Mouse (Mus musculus) monocyte, adult 5-6 weeks (primary cell): ENCODE measurements around the gene Galns. TPM values are rescaled to one million over a fixed set of nuclear protein-coding genes. Genes with fewer than 3 reads are reported as not detected.
"Not testable (repeated sequence)": the region's sequence is repeated elsewhere in the genome, so short reads cannot be mapped to it uniquely, and the experiment has no call there.

Source experiments
- ATAC-seq: fragments of 153-309, 156-312 bp; replicated peaks from 2 replicates; pipeline ENCODE4 v1.8.0; 2017; ENCODE audit warnings: mild to moderate bottlenecking; ENCODE audit not compliant: low TSS enrichment, insufficient number of reproducible peaks, severe bottlenecking, poor library complexity, low FRiP score
- total RNA-seq: library from RNA; stranded (forward); fragments of 200-1000, 200-491, 200-594 nt; gene quantifications from 3 replicates; pipeline ENCODE4 v1.2.3, GENCODE M21; 2017

Gene Galns
- total RNA-seq, 1 experiment from 2014 or later, result 9.9 TPM

DNA sequence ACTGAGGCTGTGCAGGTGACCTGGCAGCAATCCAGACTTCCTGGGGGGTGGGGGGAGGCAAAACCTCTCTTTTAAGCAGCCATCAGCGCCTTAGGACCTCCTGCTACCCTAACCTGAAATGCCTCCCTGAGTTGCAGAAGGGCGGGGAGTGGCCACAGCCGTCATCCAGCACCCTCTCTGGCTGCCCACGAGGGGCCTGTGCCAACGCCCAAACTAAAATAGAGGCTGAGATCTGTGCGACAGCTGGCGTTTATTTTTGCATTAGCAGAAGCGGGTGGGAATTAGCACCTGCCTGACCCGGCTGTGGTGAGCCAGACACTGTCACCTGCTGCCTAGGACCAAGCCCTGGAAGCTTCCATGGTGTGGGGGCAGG is 25.5 kb upstream of the Galns start:
- no peak for ATAC-seq

DNA sequence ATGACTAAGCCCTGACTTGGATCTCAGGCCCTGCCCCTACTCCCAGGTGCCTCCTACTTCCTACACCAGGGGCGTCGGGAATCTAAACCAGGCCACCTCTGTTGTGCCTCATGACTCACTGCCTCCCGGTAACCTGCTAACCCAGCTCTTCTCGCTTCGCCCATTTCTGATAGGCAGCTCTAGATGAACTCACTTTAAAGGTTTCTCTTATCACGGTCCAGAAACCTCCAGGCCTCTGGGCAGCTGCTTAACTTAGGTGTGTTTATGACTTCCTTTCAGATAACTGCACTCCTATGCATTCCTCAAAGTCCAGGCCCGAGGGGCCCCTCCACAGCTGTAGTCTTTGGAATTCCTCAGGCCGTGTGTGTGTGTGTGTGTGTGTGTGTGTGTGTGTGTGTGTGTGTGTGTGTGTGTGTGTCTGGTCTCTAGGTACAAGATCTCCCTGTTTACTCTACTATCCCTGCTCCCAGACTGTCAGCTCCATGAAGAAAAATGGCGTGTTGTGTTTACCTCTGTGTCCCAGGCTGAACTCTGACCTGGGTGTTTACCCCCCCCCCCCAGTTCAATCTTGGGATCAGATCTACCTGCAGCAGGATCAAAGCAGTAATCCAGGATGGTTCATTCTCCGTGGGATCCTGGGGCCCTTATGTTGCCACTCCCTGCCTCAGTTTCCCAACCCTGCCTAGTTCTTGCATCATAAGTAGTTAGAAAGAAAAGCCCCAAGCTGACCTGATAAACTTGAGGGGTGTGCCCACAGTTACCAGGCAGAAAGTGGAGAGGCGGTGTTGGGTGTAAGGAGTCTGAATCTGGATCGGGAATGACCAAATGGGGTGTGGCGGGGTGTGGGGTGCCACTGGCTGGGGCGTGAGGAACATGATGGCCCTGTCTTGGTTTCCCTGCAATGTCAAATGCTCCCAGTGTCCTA is 24.9 kb upstream of the Galns start:
- ATAC-seq, result no peak

DNA sequence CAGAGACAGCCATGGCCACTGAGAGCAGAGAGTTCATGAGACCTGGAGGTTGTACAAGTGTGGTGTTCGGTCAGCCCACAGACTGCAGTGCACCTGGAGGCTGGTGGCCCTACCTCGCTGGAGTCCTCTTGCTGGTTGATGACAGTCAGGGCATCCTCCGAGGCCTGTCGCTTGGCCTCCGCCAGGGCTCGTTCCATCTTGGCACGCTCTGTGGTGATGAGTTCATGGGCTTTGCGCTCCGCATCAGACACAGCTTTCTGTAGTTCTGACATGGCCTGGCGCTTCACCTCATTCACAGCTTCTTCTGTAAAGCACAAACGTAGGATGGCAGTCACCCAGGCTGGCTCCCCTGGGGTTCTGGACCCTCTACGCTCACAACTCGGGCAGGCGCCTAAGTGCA is 21.9 kb upstream of the Galns start:
- ATAC-seq, result no peak

DNA sequence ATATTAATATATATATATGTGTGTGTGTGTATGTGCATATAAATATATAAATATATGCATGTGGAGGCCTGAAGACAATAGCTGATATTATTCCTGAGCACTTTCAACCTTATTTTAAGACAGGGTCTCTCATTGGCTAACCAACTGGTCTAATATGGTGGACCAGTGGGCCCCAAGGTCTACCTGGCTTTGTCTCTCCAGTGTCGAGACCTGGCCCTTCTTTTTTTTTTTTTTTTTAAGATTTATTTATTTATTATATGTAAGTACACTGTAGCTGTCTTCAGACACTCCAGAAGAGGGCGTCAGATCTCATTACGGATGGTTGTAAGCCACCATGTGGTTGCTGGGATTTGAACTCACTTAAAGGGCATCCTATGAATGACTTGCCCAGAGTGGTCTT is 20.9 kb upstream of the Galns start:
- not testable (repeated sequence) for ATAC-seq

DNA sequence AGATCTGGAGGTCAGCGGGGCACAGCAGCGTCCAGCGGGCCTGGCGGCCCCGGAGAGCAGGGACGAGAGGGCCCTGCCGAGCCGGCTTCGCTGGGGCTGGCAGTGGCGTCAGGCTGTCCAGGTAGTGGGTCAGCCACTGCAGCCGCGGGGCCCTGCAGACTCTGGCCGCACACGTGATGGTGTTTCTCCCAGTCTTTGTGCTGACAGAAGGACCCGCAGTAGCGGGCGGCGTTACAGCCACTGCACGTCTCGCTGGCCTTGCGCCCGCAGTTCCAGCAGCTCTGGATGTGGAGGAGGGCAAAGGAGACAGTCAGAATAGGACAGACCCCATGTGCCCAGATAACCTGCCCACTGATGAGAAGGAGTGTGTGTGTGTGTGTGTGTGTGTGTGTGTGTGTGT is 19.4 kb upstream of the Galns start:
- ATAC-seq, result no peak

DNA sequence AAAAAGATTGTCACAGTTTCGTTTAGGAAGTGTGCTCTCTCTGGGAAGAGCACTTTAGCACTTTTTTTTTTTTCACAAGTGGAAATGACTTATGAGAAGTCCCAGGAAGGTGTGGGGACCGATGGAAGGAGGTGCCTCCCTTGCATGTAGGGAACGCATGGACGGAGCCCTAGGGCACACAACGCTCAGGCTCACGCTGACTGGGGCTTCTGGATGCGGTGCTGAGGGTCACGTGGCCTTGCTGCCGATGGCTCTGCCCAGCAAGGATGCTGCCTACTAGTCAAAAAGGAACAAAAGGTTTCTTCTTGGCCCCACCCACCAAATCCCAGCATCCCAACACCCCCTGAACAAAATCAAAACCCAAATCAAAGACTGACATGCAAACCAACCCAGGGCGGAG is 18.1 kb upstream of the Galns start:
- no peak for ATAC-seq

DNA sequence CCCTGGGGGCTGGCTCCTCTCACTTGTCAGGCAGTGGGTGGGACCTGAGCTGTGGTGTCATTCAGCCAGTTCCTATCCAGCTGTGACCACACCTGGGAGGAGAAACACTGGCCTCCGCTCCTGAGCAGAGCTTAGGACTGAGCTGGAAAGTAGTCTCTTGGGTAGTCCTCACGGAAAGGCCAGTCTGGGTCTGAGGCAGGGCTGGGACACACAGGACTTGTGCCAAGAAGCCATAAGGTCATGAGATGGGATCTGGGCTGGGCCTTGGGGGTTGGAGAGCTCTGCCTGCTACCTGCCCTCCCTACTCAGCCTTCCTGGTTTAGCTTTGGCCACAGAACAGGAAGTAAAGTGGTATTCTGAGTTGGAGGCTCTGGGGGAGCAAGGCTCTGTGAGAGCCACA is 15.6 kb upstream of the Galns start:
- ATAC-seq, result no peak

DNA sequence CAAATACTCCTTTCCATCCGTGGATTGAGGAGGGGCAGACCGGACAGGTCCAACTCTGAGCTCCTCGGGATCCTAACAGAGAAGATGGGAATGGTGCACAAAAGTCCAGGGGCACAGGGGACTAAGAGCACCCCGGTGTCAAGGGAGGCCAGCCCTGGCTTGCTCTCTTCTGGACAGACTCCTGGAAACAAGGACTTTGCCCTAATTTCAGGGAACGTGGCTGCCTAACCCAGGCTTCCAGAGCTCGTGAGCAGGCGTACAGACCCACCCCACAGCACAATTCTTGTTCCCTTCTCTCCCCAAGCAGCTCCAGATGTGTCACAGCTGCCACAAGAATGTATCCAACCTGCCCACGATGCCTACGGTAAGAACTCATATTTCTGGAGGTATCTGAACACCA is 14.5 kb upstream of the Galns start:
- no peak for ATAC-seq

DNA sequence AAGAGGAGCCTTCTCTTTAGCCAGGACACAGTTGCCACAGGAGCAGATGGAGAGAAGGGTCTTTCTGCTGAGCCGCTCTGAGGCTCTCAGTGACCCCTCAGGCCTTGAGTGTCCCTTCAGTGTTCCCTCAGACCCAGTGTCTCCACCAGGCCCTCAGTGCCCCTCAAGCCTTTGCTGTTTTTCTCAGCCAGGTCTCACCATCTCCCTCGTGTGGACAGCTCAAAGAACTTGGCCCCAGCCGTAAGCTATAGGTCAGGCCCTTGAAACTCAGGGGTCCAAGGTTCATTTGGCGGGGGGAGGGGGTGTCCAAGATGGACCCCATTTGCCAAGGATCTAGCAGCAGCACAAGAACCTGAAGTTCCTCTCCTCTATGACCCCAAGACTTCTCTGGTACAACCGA is 13.4 kb upstream of the Galns start:
- ATAC-seq, result no peak

DNA sequence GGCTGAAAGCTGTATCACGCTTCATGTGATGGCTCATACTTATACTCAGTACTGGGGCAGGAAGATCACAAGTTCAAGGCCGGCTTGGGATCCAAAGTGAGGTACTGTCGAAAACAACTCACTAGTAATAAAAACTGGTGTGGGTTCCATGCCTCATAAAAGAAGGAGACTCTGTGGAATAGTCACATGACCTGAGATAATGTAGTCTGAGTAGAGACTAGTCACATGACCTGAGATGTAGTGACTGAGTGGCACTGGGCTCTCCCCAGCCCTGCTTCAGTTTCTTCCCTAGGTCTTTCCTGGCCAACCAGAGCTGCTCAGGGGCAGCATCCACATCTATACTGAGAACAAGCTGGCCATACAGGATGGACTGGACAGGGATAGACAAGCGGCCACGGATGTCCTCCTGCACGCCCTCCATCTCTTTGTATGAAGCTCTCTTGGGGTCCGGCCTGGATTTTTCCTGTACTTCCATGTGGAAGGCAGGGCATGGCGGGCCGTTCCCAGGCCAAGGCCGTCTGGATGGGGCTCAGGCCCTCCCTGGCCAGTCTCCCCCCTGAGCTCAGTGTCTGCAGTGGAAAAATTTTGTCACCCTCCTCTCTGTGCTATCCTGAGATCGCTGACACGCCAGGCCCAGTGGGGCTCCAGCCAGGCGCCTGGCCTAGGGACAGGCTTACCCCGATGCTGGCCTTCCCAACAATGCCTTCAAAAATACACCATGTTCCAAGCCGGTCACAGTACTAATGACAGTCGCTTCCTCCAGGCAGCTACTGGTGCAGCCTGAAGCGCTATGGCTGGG is 12.8 kb upstream of the Galns start:
- no peak for ATAC-seq

DNA sequence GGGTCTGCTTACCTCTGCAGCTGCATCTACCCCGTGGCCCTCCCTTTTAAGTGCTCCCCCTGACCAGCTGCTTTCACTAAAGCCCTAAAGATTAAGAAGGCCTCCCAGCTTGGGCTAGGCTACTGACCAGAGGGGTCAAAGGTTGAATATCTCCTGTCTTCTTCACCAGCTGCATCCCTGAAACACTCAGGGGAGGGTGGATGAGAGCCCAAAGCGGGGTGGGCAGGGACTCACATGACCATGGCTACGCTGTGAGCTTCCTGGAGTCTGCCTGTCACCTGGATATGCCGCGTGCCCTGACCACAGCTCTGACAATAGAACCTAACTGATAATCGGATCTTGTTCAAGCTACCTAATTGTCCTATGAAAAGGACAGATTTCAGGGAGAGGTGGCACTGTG is 11.5 kb upstream of the Galns start, which contains the start of gene Pabpn1l:
Gene Pabpn1l, minus strand, starts transcription at position 13 of the 400 bp plus-strand sequence.
- no peak for ATAC-seq

DNA sequence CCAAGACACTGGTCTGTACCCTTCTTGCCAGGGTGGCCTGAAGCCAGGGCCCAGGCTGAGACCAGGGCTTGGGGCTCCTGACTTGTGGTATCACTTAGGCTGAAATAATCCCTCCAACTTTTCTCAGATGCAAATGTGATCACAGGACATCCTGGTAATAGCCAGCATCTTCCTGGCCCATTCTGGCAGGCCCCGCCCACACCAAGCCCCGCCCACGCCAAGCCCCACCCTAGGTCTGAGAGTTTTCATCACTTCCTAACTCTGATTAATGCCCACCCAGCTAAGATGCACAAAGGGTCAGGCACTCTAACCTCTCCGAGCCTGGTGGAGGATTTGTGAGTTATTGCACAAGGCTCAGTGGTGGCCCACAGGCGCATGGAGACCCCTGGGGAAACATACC is 9.2 kb upstream of the Galns start:
- ATAC-seq, result no peak

DNA sequence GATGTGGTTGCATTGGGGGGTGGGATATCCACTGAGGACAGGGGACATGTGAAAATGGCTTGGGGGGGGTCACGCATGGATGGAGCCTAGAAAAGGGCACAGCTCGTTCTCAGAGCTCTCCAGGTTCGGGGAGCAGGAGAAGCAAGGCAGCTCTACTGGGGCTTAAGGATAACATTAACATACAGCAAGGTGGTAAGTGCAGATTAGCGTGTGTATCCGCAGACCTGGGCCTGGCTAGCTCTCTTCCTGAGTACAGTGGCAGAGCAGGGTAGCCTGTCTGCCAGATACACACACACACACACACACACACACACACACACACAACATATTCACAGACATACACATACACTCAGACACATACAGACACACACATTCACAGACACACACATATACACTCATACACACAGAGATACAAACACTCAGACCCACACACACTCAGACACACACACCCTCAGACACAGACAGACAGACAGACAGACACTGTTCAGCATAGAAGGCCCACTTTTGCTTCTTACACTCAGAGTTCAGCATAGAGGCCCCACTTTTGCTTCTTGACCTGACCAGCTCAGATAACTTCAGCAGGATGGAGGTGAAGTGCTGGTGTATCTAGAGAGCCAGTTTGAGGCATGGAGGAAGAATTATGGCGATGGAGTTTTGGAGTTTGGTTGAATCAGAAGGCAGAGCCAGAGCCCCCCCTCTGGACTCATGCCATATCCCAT is 7.6 kb upstream of the Galns start:
- no peak for ATAC-seq

DNA sequence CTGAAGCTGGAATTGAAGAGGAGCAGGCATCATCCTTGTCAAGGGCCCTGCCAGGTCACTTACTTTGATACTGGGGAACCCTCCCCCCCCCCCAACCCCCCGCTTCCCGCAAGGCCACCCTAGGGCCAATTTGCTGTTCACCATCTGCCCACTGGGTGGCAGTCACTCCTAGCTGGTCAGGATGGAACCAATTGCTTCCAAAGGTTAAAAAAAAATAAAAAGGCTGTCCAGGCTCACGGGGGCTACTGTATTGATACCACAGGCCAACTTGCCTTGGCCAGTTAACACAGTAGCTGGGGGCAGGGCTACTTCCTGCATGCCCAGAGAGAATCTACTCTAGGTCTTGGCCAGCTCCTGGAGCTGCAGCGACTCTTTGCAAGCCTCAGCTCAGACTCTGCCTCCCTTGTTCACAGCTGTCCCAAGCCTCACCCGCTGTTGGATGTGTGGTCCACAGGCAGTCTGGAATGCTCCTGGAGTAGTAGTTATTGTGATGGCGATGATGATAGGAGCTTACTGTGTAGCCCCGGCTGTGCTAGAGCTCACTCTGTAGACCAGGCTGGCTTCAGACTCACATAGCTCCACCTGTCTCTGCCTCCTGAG is 6.8 kb upstream of the Galns start:
- 0 out of 2 replicates have a peak, but pooled peaks have one; percentile 48 for ATAC-seq

DNA sequence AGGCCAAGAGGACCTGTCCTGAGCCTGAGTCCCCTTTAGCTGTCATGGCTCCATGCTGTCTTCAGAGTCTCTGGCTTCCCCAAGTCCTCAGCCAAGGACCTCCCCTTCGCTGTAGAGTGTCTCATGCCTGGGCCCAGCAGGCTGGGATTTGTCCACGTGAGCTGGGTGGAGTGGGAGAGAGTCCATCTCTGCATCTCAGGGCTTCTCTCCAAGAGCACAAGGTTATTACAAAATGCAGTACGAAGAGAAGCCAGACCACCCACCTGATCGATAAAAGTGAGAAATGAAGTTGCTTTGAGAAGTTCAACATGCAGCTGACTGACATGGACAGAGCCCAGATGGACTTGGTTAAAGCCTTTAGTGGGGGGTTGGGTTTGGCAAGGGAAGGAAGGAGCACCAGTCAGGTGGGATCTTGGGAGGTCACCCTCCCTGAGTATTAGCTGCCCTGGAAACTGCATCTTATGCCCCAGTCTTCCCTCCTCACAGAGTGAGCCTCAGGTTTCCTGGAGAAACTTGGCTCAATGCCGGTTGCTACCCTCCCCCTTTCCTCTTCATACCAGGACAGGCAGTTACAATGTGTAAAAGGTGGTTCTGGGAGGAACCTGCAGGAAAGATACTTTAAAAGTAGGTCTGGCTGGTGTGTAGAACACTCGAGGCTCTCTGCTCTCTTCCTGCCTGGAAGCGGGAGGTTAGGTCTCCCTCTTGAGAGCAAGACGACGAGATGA is 5.1 kb upstream of the Galns start:
- no peak for ATAC-seq

DNA sequence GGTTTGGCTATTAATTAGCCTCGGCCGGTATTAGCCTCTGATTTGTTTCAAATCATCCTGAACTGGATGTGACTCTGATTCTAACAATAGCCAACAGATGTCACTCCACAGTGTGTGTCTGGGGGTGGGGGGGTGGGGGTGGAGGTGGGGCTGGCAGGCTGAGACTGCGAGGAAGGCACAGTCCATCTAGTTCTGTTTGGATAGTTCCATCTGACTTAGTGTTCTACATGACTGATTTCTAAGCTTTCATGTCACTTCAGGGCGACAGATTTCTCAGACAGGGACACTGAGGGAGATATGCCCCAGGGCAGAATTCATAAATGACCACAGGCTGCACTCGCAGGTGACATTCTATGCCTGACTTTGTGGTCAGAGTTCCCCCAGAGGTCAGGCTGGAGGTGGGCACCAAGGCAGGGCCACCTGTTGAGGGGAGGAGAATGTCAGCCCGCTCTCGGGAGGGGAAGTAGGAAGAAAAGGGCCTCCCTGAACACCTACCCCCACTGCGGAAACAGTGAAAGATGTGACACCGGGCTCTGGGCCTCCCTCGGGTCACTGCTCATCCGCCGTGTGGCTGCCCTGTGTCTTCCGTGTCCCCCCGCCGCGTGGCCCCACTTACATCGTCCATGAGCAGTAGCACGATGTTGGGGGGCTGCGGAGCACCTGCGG is 518 bp downstream of the Galns start:
- peak; percentile 5; the same call in 1 of the 2 replicates for ATAC-seq

DNA sequence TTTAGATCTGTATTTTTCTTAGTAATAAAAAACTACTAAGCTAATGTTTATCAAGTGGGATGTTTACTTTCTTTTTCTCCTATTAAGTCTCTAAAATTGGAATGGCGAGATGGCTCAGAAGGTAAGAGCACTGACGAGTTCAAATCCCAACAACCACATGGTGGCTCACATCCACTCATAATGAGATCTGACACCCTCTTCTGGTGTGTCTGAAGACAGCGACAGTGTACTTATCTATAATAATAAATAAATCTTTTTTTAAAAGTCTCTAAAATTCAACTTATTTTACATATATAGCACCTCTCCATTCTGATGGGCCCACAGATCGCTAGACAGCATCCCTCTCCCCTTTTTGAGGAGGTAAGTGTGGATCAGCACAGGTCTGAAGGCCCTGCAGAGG is 1.1 kb downstream of the Galns start:
- no peak for ATAC-seq

DNA sequence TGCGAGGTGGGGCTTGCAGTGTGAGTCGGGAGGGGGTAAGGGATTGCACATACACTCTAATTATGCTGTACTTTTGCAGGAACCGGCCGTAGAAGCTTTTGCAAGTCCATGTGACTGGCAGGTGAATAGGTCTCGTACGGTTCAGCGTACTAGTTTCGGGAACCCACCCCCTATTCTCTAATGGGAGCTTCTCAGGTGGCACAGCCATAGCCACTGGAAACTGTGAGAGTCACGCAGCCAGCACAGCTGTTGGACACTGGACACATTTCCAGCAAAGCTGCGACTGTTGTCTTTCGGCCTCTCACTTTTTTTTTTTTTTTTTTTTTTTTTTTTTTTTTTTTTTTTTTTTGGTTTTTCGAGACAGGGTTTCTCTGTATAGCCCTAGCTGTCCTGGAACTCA is 4.5 kb downstream of the Galns start:
- ATAC-seq, result no peak
